Mouse (Mus musculus): ENCODE data around the gene Gga3. TPM values are rescaled to one million over a fixed set of nuclear protein-coding genes. Genes with fewer than 3 reads are reported as not detected.

Gene Gga3
- total and polyA plus RNA-seq, 3 experiments = 13.7 to 144 (median 58.5) TPM

- no peak for ATAC-seq (ENCODE audit: extremely low read depth, insufficient number of reproducible peaks, low FRiP score, poor library complexity, severe bottlenecking)
- H3K36me3 ChIP-seq (replicated peaks) = peaks cover 99% of the 10 kb centered on the region
- TF ChIP-seq TAL1 (conservative IDR thresholded peaks at IDR 0.05; ENCODE audit: low read depth, low read length) (no peak), GATA1 (IDR thresholded peaks at IDR 0.05; ENCODE audit: borderline replicate concordance, low read length) (no peak), CTCF (IDR thresholded peaks at IDR 0.05; ENCODE audit: low read depth, low read length) (no peak), POLR2AphosphoS5 (IDR thresholded peaks at IDR 0.05; ENCODE audit: insufficient replicate concordance, low read depth, low read length) (no peak), GATA2 (IDR thresholded peaks at IDR 0.05; ENCODE audit: borderline replicate concordance, low read depth, low read length) (no peak)
- H3K4me1 ChIP-seq (ENCODE audit: insufficient read depth, low read depth, low read length) = peaks cover 14% of the 10 kb centered on the region
- H3K9me3 ChIP-seq (replicated peaks) = no peaks in the 10 kb centered on the region
- H3K4me3 ChIP-seq (ENCODE audit: low read depth, low read length) = no peak overlapping the region
- no peak for DNase-seq (ENCODE audit: low spot score)
- no peaks in the 10 kb centered on the region for H3K27me3 ChIP-seq (ENCODE audit: insufficient read depth, low read length)
Observed at GRCm38 (mm10) chr11:115619949-115620348, 16.1 kb upstream of the Gga3 start.

GRCm38 (mm10) chr11:115618732-115619516 lies 15.1 kb upstream of the Gga3 start:
- H3K36me3 ChIP-seq (replicated peaks) = peaks cover 98% of the 10 kb centered on the region
- peaks cover 17% of the 10 kb centered on the region for H3K4me1 ChIP-seq (ENCODE audit: insufficient read depth, low read depth, low read length)
- DNase-seq (ENCODE audit: low spot score) (no peak), ATAC-seq (ENCODE audit: extremely low read depth, insufficient number of reproducible peaks, low FRiP score, poor library complexity, severe bottlenecking) (no peak)
- no peaks in the 10 kb centered on the region for H3K9me3 ChIP-seq (replicated peaks)
- TF ChIP-seq POLR2AphosphoS5 (IDR thresholded peaks at IDR 0.05; ENCODE audit: insufficient replicate concordance, low read depth, low read length) = no peak
- no peak for TF ChIP-seq GATA2 (IDR thresholded peaks at IDR 0.05; ENCODE audit: borderline replicate concordance, low read depth, low read length)
- no peak for TF ChIP-seq TAL1 (conservative IDR thresholded peaks at IDR 0.05; ENCODE audit: low read depth, low read length)
- TF ChIP-seq CTCF (IDR thresholded peaks at IDR 0.05; ENCODE audit: low read depth, low read length) = no peak
- TF ChIP-seq GATA1 (IDR thresholded peaks at IDR 0.05; ENCODE audit: borderline replicate concordance, low read length) = no peak
- H3K4me3 ChIP-seq (ENCODE audit: low read depth, low read length) = no peak overlapping the region
- H3K27me3 ChIP-seq (ENCODE audit: insufficient read depth, low read length) = no peaks in the 10 kb centered on the region

DNA sequence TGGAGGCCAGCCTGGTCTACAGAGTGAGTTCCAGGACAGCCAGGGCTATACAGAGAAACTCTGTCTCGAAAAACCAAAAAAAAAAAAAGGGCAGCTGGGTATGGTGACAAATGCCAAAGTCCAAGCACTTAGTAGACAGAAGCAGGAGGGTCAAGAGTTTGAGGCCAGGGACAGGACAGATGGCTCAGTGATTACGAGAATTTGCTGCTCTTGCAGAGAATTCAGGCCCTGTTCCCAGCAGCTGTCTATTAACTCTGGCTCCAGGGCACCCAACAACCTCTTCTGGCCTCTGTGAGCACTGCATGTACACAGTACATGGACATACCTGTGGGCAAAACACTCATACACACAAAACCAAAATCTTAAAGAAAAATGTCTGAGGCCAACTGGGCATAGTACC lies 14.2 kb upstream of the Gga3 start:
- no peak overlapping the region for H3K4me3 ChIP-seq (ENCODE audit: low read depth, low read length)
- H3K27me3 ChIP-seq (ENCODE audit: insufficient read depth, low read length) = no peaks in the 10 kb centered on the region
- ATAC-seq (ENCODE audit: extremely low read depth, insufficient number of reproducible peaks, low FRiP score, poor library complexity, severe bottlenecking) (no peak), DNase-seq (ENCODE audit: low spot score) (no peak)
- peaks cover 21% of the 10 kb centered on the region for H3K4me1 ChIP-seq (ENCODE audit: insufficient read depth, low read depth, low read length)
- no peak for TF ChIP-seq CTCF (IDR thresholded peaks at IDR 0.05; ENCODE audit: low read depth, low read length)
- TF ChIP-seq POLR2AphosphoS5 (IDR thresholded peaks at IDR 0.05; ENCODE audit: insufficient replicate concordance, low read depth, low read length) = no peak
- no peak for TF ChIP-seq TAL1 (conservative IDR thresholded peaks at IDR 0.05; ENCODE audit: low read depth, low read length)
- TF ChIP-seq GATA1 (IDR thresholded peaks at IDR 0.05; ENCODE audit: borderline replicate concordance, low read length) = no peak
- no peak for TF ChIP-seq GATA2 (IDR thresholded peaks at IDR 0.05; ENCODE audit: borderline replicate concordance, low read depth, low read length)
- H3K36me3 ChIP-seq (replicated peaks) = peaks cover 91% of the 10 kb centered on the region
- no peaks in the 10 kb centered on the region for H3K9me3 ChIP-seq (replicated peaks)

DNA sequence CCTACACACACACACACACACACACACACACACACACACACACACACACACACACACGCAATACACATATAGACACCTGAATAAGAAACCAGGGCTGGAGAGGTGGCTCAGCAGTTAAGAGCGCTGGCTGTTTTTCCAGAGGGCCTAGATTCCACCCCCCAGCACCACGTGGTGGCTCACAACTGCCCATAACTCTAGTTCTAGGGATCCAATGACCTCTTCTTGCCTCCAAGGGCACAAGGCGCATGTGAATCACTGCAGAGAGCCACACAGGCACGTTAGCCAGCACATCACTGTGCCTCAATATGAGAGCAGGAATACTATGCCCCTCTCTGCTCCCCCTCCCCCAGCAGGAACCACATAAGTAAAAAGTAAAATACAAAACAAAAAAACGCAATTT lies 13.0 kb upstream of the Gga3 start:
- Histone ChIP-seq H3K4me3 (ENCODE audit: low read depth, low read length) (no peak overlapping the region), H3K9me3 (replicated peaks) (no peaks in the 10 kb centered on the region), H3K4me1 (ENCODE audit: insufficient read depth, low read depth, low read length) (peaks cover 29% of the 10 kb centered on the region), H3K27me3 (ENCODE audit: insufficient read depth, low read length) (no peaks in the 10 kb centered on the region), H3K36me3 (replicated peaks) (peaks cover 80% of the 10 kb centered on the region)
- ATAC-seq (ENCODE audit: extremely low read depth, insufficient number of reproducible peaks, low FRiP score, poor library complexity, severe bottlenecking) (no peak), DNase-seq (ENCODE audit: low spot score) (no peak)
- TF ChIP-seq TAL1 (conservative IDR thresholded peaks at IDR 0.05; ENCODE audit: low read depth, low read length) (no peak), POLR2AphosphoS5 (IDR thresholded peaks at IDR 0.05; ENCODE audit: insufficient replicate concordance, low read depth, low read length) (no peak), GATA2 (IDR thresholded peaks at IDR 0.05; ENCODE audit: borderline replicate concordance, low read depth, low read length) (no peak), CTCF (IDR thresholded peaks at IDR 0.05; ENCODE audit: low read depth, low read length) (no peak), GATA1 (IDR thresholded peaks at IDR 0.05; ENCODE audit: borderline replicate concordance, low read length) (no peak)

DNA sequence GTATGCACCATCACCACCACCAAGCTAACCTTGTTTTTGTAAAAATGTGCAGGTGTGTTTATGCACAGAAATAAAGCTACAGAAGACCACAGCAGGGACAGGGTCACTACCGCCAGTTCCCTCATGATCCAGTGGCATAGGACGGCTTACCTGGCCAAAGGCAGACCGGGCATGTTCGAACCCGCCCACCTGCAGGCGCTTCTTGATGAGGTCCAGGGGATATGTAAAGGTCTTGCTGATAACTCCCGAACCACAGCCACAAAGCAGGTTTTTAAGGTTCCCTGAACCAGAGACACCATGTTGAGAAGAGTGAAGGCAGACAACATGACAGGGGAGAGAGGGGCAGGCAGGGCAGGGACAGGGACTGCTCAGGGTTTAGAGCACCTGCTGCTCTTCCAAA lies 12.5 kb upstream of the Gga3 start:
- peaks cover 82% of the 10 kb centered on the region for H3K36me3 ChIP-seq (replicated peaks)
- H3K4me3 ChIP-seq (ENCODE audit: low read depth, low read length) = no peak overlapping the region
- H3K4me1 ChIP-seq (ENCODE audit: insufficient read depth, low read depth, low read length) = peaks cover 34% of the 10 kb centered on the region
- DNase-seq (ENCODE audit: low spot score) = no peak
- no peaks in the 10 kb centered on the region for H3K9me3 ChIP-seq (replicated peaks)
- TF ChIP-seq GATA2 (IDR thresholded peaks at IDR 0.05; ENCODE audit: borderline replicate concordance, low read depth, low read length) = no peak
- TF ChIP-seq GATA1 (IDR thresholded peaks at IDR 0.05; ENCODE audit: borderline replicate concordance, low read length) = no peak
- TF ChIP-seq POLR2AphosphoS5 (IDR thresholded peaks at IDR 0.05; ENCODE audit: insufficient replicate concordance, low read depth, low read length) = no peak
- no peak for TF ChIP-seq CTCF (IDR thresholded peaks at IDR 0.05; ENCODE audit: low read depth, low read length)
- no peak for TF ChIP-seq TAL1 (conservative IDR thresholded peaks at IDR 0.05; ENCODE audit: low read depth, low read length)
- ATAC-seq (ENCODE audit: extremely low read depth, insufficient number of reproducible peaks, low FRiP score, poor library complexity, severe bottlenecking) = no peak
- H3K27me3 ChIP-seq (ENCODE audit: insufficient read depth, low read length) = no peaks in the 10 kb centered on the region

DNA sequence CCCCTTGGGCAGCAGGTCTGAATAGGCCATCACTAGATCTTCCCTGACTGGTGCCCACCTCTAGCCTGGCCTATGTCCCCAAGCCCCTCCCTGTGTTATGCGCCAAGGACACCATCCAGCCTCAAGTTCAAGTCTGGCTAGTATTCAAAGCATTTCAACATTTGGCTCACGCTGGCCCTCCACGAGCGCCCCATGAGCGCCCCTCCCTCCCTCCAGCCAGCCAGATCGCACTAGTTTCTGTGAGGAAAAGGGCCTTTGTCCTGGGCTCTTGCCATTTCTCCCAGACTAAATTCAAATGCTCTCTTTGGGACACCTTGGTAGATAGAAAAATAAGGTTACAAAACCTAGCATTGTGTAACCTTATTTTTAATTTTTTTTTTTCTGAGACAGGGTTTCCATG lies 12.0 kb upstream of the Gga3 start:
- TF ChIP-seq GATA2 (IDR thresholded peaks at IDR 0.05; ENCODE audit: borderline replicate concordance, low read depth, low read length) (no peak), GATA1 (IDR thresholded peaks at IDR 0.05; ENCODE audit: borderline replicate concordance, low read length) (no peak), POLR2AphosphoS5 (IDR thresholded peaks at IDR 0.05; ENCODE audit: insufficient replicate concordance, low read depth, low read length) (no peak), CTCF (IDR thresholded peaks at IDR 0.05; ENCODE audit: low read depth, low read length) (no peak), TAL1 (conservative IDR thresholded peaks at IDR 0.05; ENCODE audit: low read depth, low read length) (no peak)
- Histone ChIP-seq H3K9me3 (replicated peaks) (no peaks in the 10 kb centered on the region), H3K36me3 (replicated peaks) (peaks cover 81% of the 10 kb centered on the region), H3K27me3 (ENCODE audit: insufficient read depth, low read length) (no peaks in the 10 kb centered on the region), H3K4me3 (ENCODE audit: low read depth, low read length) (no peak overlapping the region), H3K4me1 (ENCODE audit: insufficient read depth, low read depth, low read length) (peaks cover 38% of the 10 kb centered on the region)
- ATAC-seq (ENCODE audit: extremely low read depth, insufficient number of reproducible peaks, low FRiP score, poor library complexity, severe bottlenecking) (no peak), DNase-seq (ENCODE audit: low spot score) (no peak)

All from G1E (cell line).